ENCODE assay signal across 8 mouse cellular contexts in the genomic region with DNA sequence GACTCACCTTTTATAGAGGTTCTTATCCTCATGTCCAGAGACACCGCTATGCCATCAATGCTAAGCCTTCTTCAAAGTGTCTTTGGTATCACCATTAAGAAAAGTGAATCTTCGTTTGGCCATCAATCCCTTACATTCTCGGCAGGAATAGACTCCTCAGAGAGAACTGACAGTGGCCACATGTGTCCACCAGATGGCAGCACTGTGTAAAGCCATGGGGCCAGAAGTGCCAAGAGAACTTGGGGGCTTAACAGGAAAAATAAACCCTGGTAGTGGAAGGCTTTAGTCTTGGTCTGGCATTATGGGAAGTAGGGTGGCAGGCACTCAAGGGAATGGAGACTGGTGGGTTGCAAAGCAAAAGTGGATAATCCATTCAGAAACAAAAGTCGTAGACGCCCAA. TPM values are rescaled to one million over a fixed set of nuclear protein-coding genes. Genes with fewer than 3 reads are reported as not detected.
DNase-seq lines count a peak whose midpoint lies in the region; ATAC-seq and TF ChIP-seq lines count a peak whose summit lies in the region.
"Had no signal": no experiment of that assay in that cellular context is flagged by ENCODE, and none has a peak within 500 bp of the region (broad histone marks: within the 10 kb centered on the region; RNA-seq: fewer than 3 reads in every experiment).

No protein-coding gene starts in this region.

- no peak overlapping the region for H3K9ac ChIP-seq in embryonic facial prominence, embryonic 14.5 days (ENCODE audit: low read depth, low read length)
- no peak overlapping the region for H3K9ac ChIP-seq in liver, embryonic 13.5 days
- H3K9ac ChIP-seq: hindbrain, embryonic 15.5 days had no signal

- no peaks in the 10 kb centered on the region for H3K9me3 ChIP-seq in embryonic facial prominence, embryonic 14.5 days (ENCODE audit: control insufficient read depth, low read length)
- H3K9me3 ChIP-seq in liver, embryonic 13.5 days (replicated peaks) = no peaks in the 10 kb centered on the region
- H3K9me3 ChIP-seq: hindbrain, embryonic 15.5 days had no signal

- no peak overlapping the region for H3K4me2 ChIP-seq in embryonic facial prominence, embryonic 14.5 days (ENCODE audit: low read depth, low read length)
- H3K4me2 ChIP-seq in liver, embryonic 13.5 days = no peak overlapping the region
- H3K4me2 ChIP-seq: hindbrain, embryonic 15.5 days had no signal

- no peak overlapping the region for H3K4me3 ChIP-seq in thymus, adult 2 months (ENCODE audit: control insufficient read depth, insufficient read depth, low read length)
- H3K4me3 ChIP-seq in embryonic facial prominence, embryonic 14.5 days (ENCODE audit: low read depth, low read length) = no peak overlapping the region
- H3K4me3 ChIP-seq in liver, embryonic 13.5 days (replicated peaks) = no peak overlapping the region
- H3K4me3 ChIP-seq: hindbrain, embryonic 15.5 days had no signal

- no peak overlapping the region for H3K27ac ChIP-seq in thymus, adult 2 months (ENCODE audit: control insufficient read depth, insufficient read depth, low read length)
- no peak overlapping the region for H3K27ac ChIP-seq in embryonic facial prominence, embryonic 14.5 days (replicated peaks; ENCODE audit: low read depth, low read length)
- no peak overlapping the region for H3K27ac ChIP-seq in liver, embryonic 13.5 days
- H3K27ac ChIP-seq: hindbrain, embryonic 15.5 days had no signal

- no peak for TF ChIP-seq POLR2A in thymus, adult 2 months (IDR thresholded peaks at IDR 0.05; ENCODE audit: control insufficient read depth, extremely low read depth, insufficient read depth, low read length, poor library complexity)

- H3K27me3 ChIP-seq in thymus, adult 2 months (ENCODE audit: control insufficient read depth, insufficient read depth, low read length) = no peaks in the 10 kb centered on the region; the same call in 1 of the 2 replicates
- H3K27me3 ChIP-seq in embryonic facial prominence, embryonic 14.5 days (replicated peaks; ENCODE audit: control insufficient read depth, insufficient read depth, low read length) = peaks cover 14% of the 10 kb centered on the region; the same call in 1 of the 2 replicates
- H3K27me3 ChIP-seq in liver, embryonic 13.5 days = peaks cover 46% of the 10 kb centered on the region

- H3K4me1 ChIP-seq in thymus, adult 2 months (replicated peaks; ENCODE audit: control insufficient read depth, insufficient read depth, low read length) = no peaks in the 10 kb centered on the region
- no peaks in the 10 kb centered on the region; the same call in 1 of the 2 replicates for H3K4me1 ChIP-seq in embryonic facial prominence, embryonic 14.5 days (ENCODE audit: control insufficient read depth, insufficient read depth, low read length)
- peaks cover 5% of the 10 kb centered on the region; the same call in 1 of the 2 replicates for H3K4me1 ChIP-seq in liver, embryonic 13.5 days (replicated peaks)

- WGBS in thymus, adult 2 months = 53% methylated on average over 5 of the region's 5 CpGs
- WGBS in embryonic facial prominence, embryonic 14.5 days = 56% methylated on average over 5 of the region's 5 CpGs
- WGBS in liver, embryonic 13.5 days (ENCODE audit: insufficient replicate concordance) = 44% methylated on average over 5 of the region's 5 CpGs

- ATAC-seq in embryonic facial prominence, embryonic 14.5 days (ENCODE audit: low read depth) = no peak
- ATAC-seq in liver, embryonic 13.5 days (ENCODE audit: low read depth) = no peak

- DNase-seq in thymus, adult 2 months = peak; percentile 37
- no peak for DNase-seq in thymus, adult 18-20 months
- DNase-seq in adrenal gland, postnatal 4 days (ENCODE audit: low spot score in 2 of 2) = peak; percentile 21 to 41
- DNase-seq in embryonic facial prominence, embryonic 14.5 days (ENCODE audit: low spot score) = peak; percentile 48
- DNase-seq in kidney, adult 9 months = peak; percentile 74
- peak; percentile 5 for DNase-seq in liver, embryonic 13.5 days
- peak; percentile 66 for DNase-seq in right cerebral cortex, postnatal 25 days

- H3K36me3 ChIP-seq in thymus, adult 2 months (ENCODE audit: control insufficient read depth, insufficient read depth, low read length) = no peaks in the 10 kb centered on the region
- no peaks in the 10 kb centered on the region for H3K36me3 ChIP-seq in embryonic facial prominence, embryonic 14.5 days (ENCODE audit: control insufficient read depth, insufficient read depth, low read length)
- no peaks in the 10 kb centered on the region for H3K36me3 ChIP-seq in liver, embryonic 13.5 days
- H3K36me3 ChIP-seq: hindbrain, embryonic 15.5 days had no signal

- TF ChIP-seq CTCF in thymus, adult 2 months (IDR thresholded peaks at IDR 0.05; ENCODE audit: borderline replicate concordance, control insufficient read depth, extremely low read depth, insufficient read depth, low read length, poor library complexity) = no peak

RNA-seq across cellular contexts. Expression of gene Galnt18, which starts 2.3 kb away (rescaled TPM):
- 10.8 and 13.6 TPM in 2 replicates for polyA plus RNA-seq in thymus, adult 2 months (2012; rRNA removed)
- 10 to 100 TPM; 27.9 to 33.5 TPM for total RNA-seq in adrenal gland, postnatal 4 days (2021)
- polyA plus RNA-seq in embryonic facial prominence, embryonic 14.5 days (2014; fragmentation: Nextera tagmentation; extraction: Ambion mirVana) = 19.2 and 20.8 TPM in 2 replicates
- polyA plus RNA-seq in liver, embryonic 13.5 days (2015; fragmentation: Nextera tagmentation; extraction: Ambion mirVana) = 1.7 and 2.1 TPM in 2 replicates

Comparison
In these comparisons a context has a peak if more than half of its experiments do, and no peak if none do; other contexts are left out.
1. DNase-seq: peak in thymus, adult 2 months (single experiment), adrenal gland, postnatal 4 days (2 of 2), embryonic facial prominence, embryonic 14.5 days (single experiment), kidney, adult 9 months (single experiment), liver, embryonic 13.5 days (single experiment) and right cerebral cortex, postnatal 25 days (single experiment); none in thymus, adult 18-20 months (0 of 2).